Mouse (Mus musculus): ENCODE data around the gene Akap13. TPM values are rescaled to one million over a fixed set of nuclear protein-coding genes. Genes with fewer than 3 reads are reported as not detected.

The Akap13 gene
- polyA plus RNA-seq, 1 experiment from 2014 or later, result 19.4 TPM

- Histone ChIP-seq H3K9ac (no peak overlapping the region), H3K4me3 (no peak overlapping the region), H3K4me2 (no peak overlapping the region), H3K4me1 (replicated peaks) (0 out of 2 replicates have a peak, but pooled peaks cover 2% of the 10 kb centered on the region), H3K27me3 (no peaks in the 10 kb centered on the region), H3K36me3 (no peaks in the 10 kb centered on the region), H3K27ac (no peak overlapping the region), H3K9me3 (no peaks in the 10 kb centered on the region)
- ATAC-seq (ENCODE audit: low FRiP score), result no peak
- 69% methylated on average over 6 of the region's 6 CpGs for WGBS
Observed at GRCm38 (mm10) chr7:75555940-75556339, 100.6 kb downstream of the Akap13 start.

GRCm38 (mm10) chr7:75558225-75558624 is 102.9 kb downstream of the Akap13 start:
- Histone ChIP-seq H3K4me3 (no peak overlapping the region), H3K9me3 (no peaks in the 10 kb centered on the region), H3K4me1 (replicated peaks) (0 out of 2 replicates have a peak, but pooled peaks cover 2% of the 10 kb centered on the region), H3K4me2 (no peak overlapping the region), H3K27me3 (no peaks in the 10 kb centered on the region), H3K36me3 (no peaks in the 10 kb centered on the region), H3K9ac (no peak overlapping the region), H3K27ac (no peak overlapping the region)
- ATAC-seq (ENCODE audit: low FRiP score), result no peak
- WGBS, result 76% methylated on average over 1 of the region's 1 CpGs

GRCm38 (mm10) chr7:75559119-75559518 is 103.8 kb downstream of the Akap13 start:
- H3K4me3 ChIP-seq, result no peak overlapping the region
- no peaks in the 10 kb centered on the region for H3K9me3 ChIP-seq
- H3K4me2 ChIP-seq, result no peak overlapping the region
- ATAC-seq (ENCODE audit: low FRiP score), result no peak
- no peak overlapping the region for H3K27ac ChIP-seq
- WGBS, result 73% methylated on average over 4 of the region's 4 CpGs
- H3K9ac ChIP-seq, result no peak overlapping the region
- H3K4me1 ChIP-seq (replicated peaks), result 0 out of 2 replicates have a peak, but pooled peaks cover 2% of the 10 kb centered on the region
- H3K36me3 ChIP-seq, result no peaks in the 10 kb centered on the region
- no peaks in the 10 kb centered on the region for H3K27me3 ChIP-seq

GRCm38 (mm10) chr7:75559915-75560314 is 104.6 kb downstream of the Akap13 start:
- 94% methylated on average over 4 of the region's 4 CpGs for WGBS
- Histone ChIP-seq H3K9me3 (no peaks in the 10 kb centered on the region), H3K36me3 (no peaks in the 10 kb centered on the region), H3K4me3 (no peak overlapping the region), H3K27me3 (no peaks in the 10 kb centered on the region), H3K4me2 (no peak overlapping the region), H3K9ac (no peak overlapping the region), H3K4me1 (replicated peaks) (0 out of 2 replicates have a peak, but pooled peaks cover 2% of the 10 kb centered on the region), H3K27ac (no peak overlapping the region)
- ATAC-seq (ENCODE audit: low FRiP score), result no peak

- WGBS, result 97% methylated on average over 2 of the region's 2 CpGs
- no peaks in the 10 kb centered on the region for H3K27me3 ChIP-seq
- H3K27ac ChIP-seq, result no peak overlapping the region
- H3K4me2 ChIP-seq, result no peak overlapping the region
- H3K9me3 ChIP-seq, result no peaks in the 10 kb centered on the region
- 0 out of 2 replicates have a peak, but pooled peaks cover 2% of the 10 kb centered on the region for H3K4me1 ChIP-seq (replicated peaks)
- H3K4me3 ChIP-seq, result no peak overlapping the region
- no peaks in the 10 kb centered on the region for H3K36me3 ChIP-seq
- no peak for ATAC-seq (ENCODE audit: low FRiP score)
- H3K9ac ChIP-seq, result no peak overlapping the region
Observed at GRCm38 (mm10) chr7:75560566-75560965, 105.2 kb downstream of the Akap13 start.

GRCm38 (mm10) chr7:75561134-75561533 is 105.8 kb downstream of the Akap13 start:
- ATAC-seq (ENCODE audit: low FRiP score), result no peak
- Histone ChIP-seq H3K9ac (no peak overlapping the region), H3K4me2 (no peak overlapping the region), H3K27me3 (no peaks in the 10 kb centered on the region), H3K27ac (no peak overlapping the region), H3K4me1 (replicated peaks) (0 out of 2 replicates have a peak, but pooled peaks cover 2% of the 10 kb centered on the region), H3K36me3 (no peaks in the 10 kb centered on the region), H3K4me3 (no peak overlapping the region), H3K9me3 (no peaks in the 10 kb centered on the region)
- 95% methylated on average over 1 of the region's 1 CpGs for WGBS

GRCm38 (mm10) chr7:75568276-75568675 is 112.9 kb downstream of the Akap13 start:
- 84% methylated on average over 4 of the region's 4 CpGs for WGBS
- H3K4me3 ChIP-seq, result no peak overlapping the region
- no peak for ATAC-seq (ENCODE audit: low FRiP score)

GRCm38 (mm10) chr7:75568883-75569282 is 113.5 kb downstream of the Akap13 start:
- no peaks in the 10 kb centered on the region for H3K36me3 ChIP-seq
- H3K4me1 ChIP-seq (replicated peaks), result no peaks in the 10 kb centered on the region
- H3K9me3 ChIP-seq, result no peaks in the 10 kb centered on the region
- H3K9ac ChIP-seq, result no peak overlapping the region
- no peak overlapping the region for H3K4me3 ChIP-seq
- no peaks in the 10 kb centered on the region for H3K27me3 ChIP-seq
- no peak overlapping the region for H3K4me2 ChIP-seq
- no peak overlapping the region for H3K27ac ChIP-seq
- ATAC-seq (ENCODE audit: low FRiP score), result no peak

More at GRCm38 (mm10) chr7:75568276-75568675, 112.9 kb downstream of the Akap13 start:
- Histone ChIP-seq H3K9me3 (no peaks in the 10 kb centered on the region), H3K27ac (no peak overlapping the region), H3K27me3 (no peaks in the 10 kb centered on the region), H3K4me1 (replicated peaks) (no peaks in the 10 kb centered on the region), H3K4me2 (no peak overlapping the region), H3K36me3 (no peaks in the 10 kb centered on the region), H3K9ac (no peak overlapping the region)

GRCm38 (mm10) chr7:75570218-75570617 is 114.9 kb downstream of the Akap13 start:
- Histone ChIP-seq H3K36me3 (no peaks in the 10 kb centered on the region), H3K4me3 (no peak overlapping the region), H3K9me3 (no peaks in the 10 kb centered on the region), H3K4me1 (replicated peaks) (no peaks in the 10 kb centered on the region), H3K4me2 (no peak overlapping the region), H3K27me3 (no peaks in the 10 kb centered on the region), H3K9ac (no peak overlapping the region), H3K27ac (no peak overlapping the region)
- ATAC-seq (ENCODE audit: low FRiP score), result no peak
- 97% methylated on average over 3 of the region's 3 CpGs for WGBS

GRCm38 (mm10) chr7:75571078-75571477 is 115.7 kb downstream of the Akap13 start:
- Histone ChIP-seq H3K4me2 (no peak overlapping the region), H3K27me3 (no peaks in the 10 kb centered on the region), H3K36me3 (no peaks in the 10 kb centered on the region), H3K9ac (no peak overlapping the region), H3K9me3 (no peaks in the 10 kb centered on the region), H3K4me1 (replicated peaks) (no peaks in the 10 kb centered on the region), H3K27ac (no peak overlapping the region), H3K4me3 (no peak overlapping the region)
- ATAC-seq (ENCODE audit: low FRiP score), result no peak
- WGBS, result 59% methylated on average over 2 of the region's 2 CpGs

- WGBS, result 88% methylated on average over 4 of the region's 4 CpGs
- Histone ChIP-seq H3K9me3 (no peaks in the 10 kb centered on the region), H3K9ac (no peak overlapping the region), H3K36me3 (no peaks in the 10 kb centered on the region), H3K4me2 (no peak overlapping the region), H3K4me3 (no peak overlapping the region), H3K4me1 (replicated peaks) (no peaks in the 10 kb centered on the region), H3K27ac (no peak overlapping the region), H3K27me3 (no peaks in the 10 kb centered on the region)
- ATAC-seq (ENCODE audit: low FRiP score), result no peak
Observed at GRCm38 (mm10) chr7:75572127-75572526, 116.8 kb downstream of the Akap13 start.

- H3K9me3 ChIP-seq, result no peaks in the 10 kb centered on the region
- no peak overlapping the region for H3K9ac ChIP-seq
- WGBS, result 58% methylated on average over 9 of the region's 9 CpGs
- H3K27ac ChIP-seq, result no peak overlapping the region
- no peaks in the 10 kb centered on the region for H3K4me1 ChIP-seq (replicated peaks)
- H3K4me2 ChIP-seq, result no peak overlapping the region
- H3K36me3 ChIP-seq, result peaks cover 3% of the 10 kb centered on the region; the same call in 1 of the 2 replicates
- no peak for ATAC-seq (ENCODE audit: low FRiP score)
- no peaks in the 10 kb centered on the region for H3K27me3 ChIP-seq
- no peak overlapping the region for H3K4me3 ChIP-seq
Observed at GRCm38 (mm10) chr7:75575120-75575649, 119.9 kb downstream of the Akap13 start.

- Histone ChIP-seq H3K4me2 (no peak overlapping the region), H3K9ac (no peak overlapping the region), H3K36me3 (peaks cover 4% of the 10 kb centered on the region; the same call in 1 of the 2 replicates), H3K4me3 (no peak overlapping the region), H3K4me1 (replicated peaks) (no peaks in the 10 kb centered on the region), H3K27me3 (no peaks in the 10 kb centered on the region), H3K9me3 (no peaks in the 10 kb centered on the region), H3K27ac (no peak overlapping the region)
- no peak for ATAC-seq (ENCODE audit: low FRiP score)
- WGBS, result 94% methylated on average over 1 of the region's 1 CpGs
Observed at GRCm38 (mm10) chr7:75575800-75576585, 120.7 kb downstream of the Akap13 start.
